Mouse (Mus musculus): ENCODE results near the gene Rasgef1b. TPM values are rescaled to one million over a fixed set of nuclear protein-coding genes. Genes with fewer than 3 reads are reported as not detected.

Rasgef1b gene
- polyA plus RNA-seq, 1 experiment: 8.6 TPM

DNA sequence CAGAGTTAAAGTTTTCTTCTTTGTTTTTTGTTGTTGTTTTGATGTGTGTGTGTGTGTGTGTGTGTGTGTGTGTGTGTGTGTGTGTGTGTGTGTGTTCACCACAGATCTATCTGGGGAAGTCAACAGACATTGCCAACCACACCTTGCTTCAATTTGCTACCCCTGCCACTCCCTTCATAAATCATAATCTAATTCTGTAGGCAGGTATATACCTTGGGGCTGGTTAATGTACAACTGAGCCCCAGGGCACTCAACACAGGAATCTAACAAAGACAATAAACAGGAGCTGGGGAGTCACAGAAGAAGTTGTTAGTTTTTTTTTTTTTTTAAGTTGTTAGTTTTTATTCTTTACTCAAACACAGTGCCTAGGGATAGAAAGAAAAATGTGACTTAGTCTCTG is 403.6 kb downstream of the Rasgef1b start:
- Histone ChIP-seq H3K27ac (ENCODE audit: insufficient read depth, low read depth, low read length) (no peak overlapping the region), H3K4me3 (ENCODE audit: insufficient read depth, low read depth, low read length) (no peak overlapping the region), H3K4me1 (ENCODE audit: control insufficient read depth, insufficient read depth, low read length) (peaks cover 10% of the 10 kb centered on the region; the same call in 1 of the 2 replicates), H3K36me3 (ENCODE audit: control insufficient read depth, insufficient read depth, low read length) (no peaks in the 10 kb centered on the region), H3K27me3 (replicated peaks; ENCODE audit: control insufficient read depth, insufficient read depth, low read length) (no peaks in the 10 kb centered on the region)
- DNase-seq: no peak
- TF ChIP-seq CTCF (conservative IDR thresholded peaks at IDR 0.05; ENCODE audit: insufficient read depth, insufficient read length, low read depth, low read length) (no peak), POLR2A (IDR thresholded peaks at IDR 0.05; ENCODE audit: low read depth, low read length) (no peak)

DNA sequence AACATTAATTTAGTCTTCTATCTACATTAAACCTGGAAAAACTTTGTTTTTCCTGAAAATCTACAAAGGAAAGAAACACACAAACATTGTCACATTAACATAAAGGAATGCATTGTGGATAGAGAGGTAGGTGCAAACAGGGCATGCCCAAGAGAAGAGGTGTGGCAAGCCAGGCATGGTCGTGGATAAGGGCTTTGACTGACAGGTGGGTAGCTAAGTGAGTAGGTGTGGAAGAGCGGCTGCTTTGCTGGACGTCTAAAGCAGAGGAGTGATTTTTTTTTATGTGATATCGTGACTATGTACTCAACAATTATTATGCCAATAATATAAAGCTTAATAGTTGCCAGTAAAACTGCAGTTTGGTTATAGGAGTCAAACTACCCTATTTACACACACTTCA is 408.1 kb downstream of the Rasgef1b start:
- no peaks in the 10 kb centered on the region for H3K27me3 ChIP-seq (replicated peaks; ENCODE audit: control insufficient read depth, insufficient read depth, low read length)
- H3K4me1 ChIP-seq (ENCODE audit: control insufficient read depth, insufficient read depth, low read length): peaks cover 4% of the 10 kb centered on the region; the same call in 1 of the 2 replicates
- H3K4me3 ChIP-seq (ENCODE audit: insufficient read depth, low read depth, low read length): no peak overlapping the region
- DNase-seq: no peak
- WGBS: 74% methylated on average over 4 of the region's 4 CpGs
- TF ChIP-seq CTCF (conservative IDR thresholded peaks at IDR 0.05; ENCODE audit: insufficient read depth, insufficient read length, low read depth, low read length) (no peak), POLR2A (IDR thresholded peaks at IDR 0.05; ENCODE audit: low read depth, low read length) (no peak)
- no peaks in the 10 kb centered on the region for H3K36me3 ChIP-seq (ENCODE audit: control insufficient read depth, insufficient read depth, low read length)
- H3K27ac ChIP-seq (ENCODE audit: insufficient read depth, low read depth, low read length): no peak overlapping the region

DNA sequence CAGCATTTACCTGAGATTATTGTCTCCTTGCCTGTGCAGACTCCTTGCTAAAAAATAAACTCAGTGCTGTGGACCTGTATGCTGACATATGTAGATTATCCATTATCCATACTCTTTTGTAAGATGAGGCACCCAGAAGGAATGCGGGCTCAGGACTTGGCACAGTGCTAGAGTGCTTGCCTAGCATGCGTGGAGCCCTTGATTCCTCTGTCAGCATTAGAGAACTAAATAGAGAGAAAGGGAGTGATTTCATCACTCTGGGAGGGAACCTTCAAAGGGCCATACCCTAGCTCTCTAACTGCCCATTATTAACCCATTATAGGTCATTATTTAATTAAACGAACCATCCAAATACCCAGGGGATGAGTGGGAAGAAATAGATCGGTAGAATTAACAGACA is 430.9 kb downstream of the Rasgef1b start:
- no peak for DNase-seq
- Histone ChIP-seq H3K27ac (ENCODE audit: insufficient read depth, low read depth, low read length) (no peak overlapping the region), H3K4me3 (ENCODE audit: insufficient read depth, low read depth, low read length) (no peak overlapping the region), H3K27me3 (replicated peaks; ENCODE audit: control insufficient read depth, insufficient read depth, low read length) (no peaks in the 10 kb centered on the region), H3K4me1 (ENCODE audit: control insufficient read depth, insufficient read depth, low read length) (no peaks in the 10 kb centered on the region), H3K36me3 (ENCODE audit: control insufficient read depth, insufficient read depth, low read length) (no peaks in the 10 kb centered on the region)
- WGBS: 59% methylated on average over 4 of the region's 4 CpGs
- TF ChIP-seq POLR2A (IDR thresholded peaks at IDR 0.05; ENCODE audit: low read depth, low read length) (no peak), CTCF (conservative IDR thresholded peaks at IDR 0.05; ENCODE audit: insufficient read depth, insufficient read length, low read depth, low read length) (no peak)

DNA sequence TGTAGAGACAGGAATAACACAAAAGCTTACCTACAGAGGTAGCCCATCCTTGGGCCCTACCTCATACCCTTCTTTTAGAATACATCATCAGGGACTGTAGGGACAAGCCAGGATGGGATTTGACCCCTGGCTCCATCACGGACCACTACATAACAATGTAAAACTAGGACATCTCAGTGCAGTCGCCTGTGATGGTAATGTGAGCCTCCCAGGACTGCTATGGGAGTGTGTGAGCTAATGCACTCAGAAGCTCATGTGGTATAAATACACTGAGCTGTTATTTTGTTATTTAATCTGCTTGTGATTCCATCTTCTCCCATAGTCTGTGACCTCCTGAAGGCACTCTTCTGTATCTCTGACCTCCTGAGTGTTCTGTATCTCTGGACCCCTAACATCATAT is 432.5 kb downstream of the Rasgef1b start:
- 66% methylated on average over 2 of the region's 2 CpGs for WGBS
- no peak for TF ChIP-seq POLR2A (IDR thresholded peaks at IDR 0.05; ENCODE audit: low read depth, low read length)
- no peak for TF ChIP-seq CTCF (conservative IDR thresholded peaks at IDR 0.05; ENCODE audit: insufficient read depth, insufficient read length, low read depth, low read length)

DNA sequence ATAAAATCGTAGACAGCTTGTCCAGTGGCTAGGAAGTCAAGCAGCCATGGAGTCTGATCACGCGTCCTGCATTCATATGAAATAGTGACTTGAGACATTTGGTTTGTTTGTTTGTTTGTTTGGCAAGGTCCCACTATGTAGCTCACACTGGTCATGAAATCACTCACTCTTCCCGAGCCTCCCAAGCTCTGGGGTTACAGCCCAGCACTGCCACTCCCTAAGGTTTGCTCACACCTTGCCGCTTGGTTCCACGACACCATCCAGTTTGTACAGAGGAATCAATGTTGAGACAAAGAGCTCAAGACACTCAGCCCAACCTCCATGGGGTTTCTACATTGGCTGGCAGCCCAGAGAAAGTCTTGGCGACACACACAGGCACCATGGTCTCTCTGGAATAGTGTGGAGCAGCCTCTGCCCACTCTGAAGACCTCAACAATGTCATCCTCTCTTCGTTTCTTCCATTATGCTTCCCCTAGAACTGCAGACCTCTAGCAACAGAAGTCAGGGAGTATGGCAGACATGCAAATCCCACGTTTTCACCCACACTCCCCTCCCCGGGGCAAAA is 436.5 kb downstream of the Rasgef1b start:
- 85% methylated on average over 10 of the region's 10 CpGs for WGBS
- H3K4me3 ChIP-seq (ENCODE audit: insufficient read depth, low read depth, low read length): no peak overlapping the region
- TF ChIP-seq POLR2A (IDR thresholded peaks at IDR 0.05; ENCODE audit: low read depth, low read length) (no peak), CTCF (conservative IDR thresholded peaks at IDR 0.05; ENCODE audit: insufficient read depth, insufficient read length, low read depth, low read length) (no peak)
- no peaks in the 10 kb centered on the region for H3K4me1 ChIP-seq (ENCODE audit: control insufficient read depth, insufficient read depth, low read length)
- no peak for DNase-seq
- no peaks in the 10 kb centered on the region for H3K36me3 ChIP-seq (ENCODE audit: control insufficient read depth, insufficient read depth, low read length)
- no peaks in the 10 kb centered on the region for H3K27me3 ChIP-seq (replicated peaks; ENCODE audit: control insufficient read depth, insufficient read depth, low read length)
- no peak overlapping the region for H3K27ac ChIP-seq (ENCODE audit: insufficient read depth, low read depth, low read length)

More for the DNA sequence above, 432.5 kb downstream of the Rasgef1b start:
- no peak for DNase-seq
- no peaks in the 10 kb centered on the region for H3K27me3 ChIP-seq (replicated peaks; ENCODE audit: control insufficient read depth, insufficient read depth, low read length)
- no peak overlapping the region for H3K27ac ChIP-seq (ENCODE audit: insufficient read depth, low read depth, low read length)
- no peaks in the 10 kb centered on the region for H3K4me1 ChIP-seq (ENCODE audit: control insufficient read depth, insufficient read depth, low read length)
- no peak overlapping the region for H3K4me3 ChIP-seq (ENCODE audit: insufficient read depth, low read depth, low read length)
- no peaks in the 10 kb centered on the region for H3K36me3 ChIP-seq (ENCODE audit: control insufficient read depth, insufficient read depth, low read length)

DNA sequence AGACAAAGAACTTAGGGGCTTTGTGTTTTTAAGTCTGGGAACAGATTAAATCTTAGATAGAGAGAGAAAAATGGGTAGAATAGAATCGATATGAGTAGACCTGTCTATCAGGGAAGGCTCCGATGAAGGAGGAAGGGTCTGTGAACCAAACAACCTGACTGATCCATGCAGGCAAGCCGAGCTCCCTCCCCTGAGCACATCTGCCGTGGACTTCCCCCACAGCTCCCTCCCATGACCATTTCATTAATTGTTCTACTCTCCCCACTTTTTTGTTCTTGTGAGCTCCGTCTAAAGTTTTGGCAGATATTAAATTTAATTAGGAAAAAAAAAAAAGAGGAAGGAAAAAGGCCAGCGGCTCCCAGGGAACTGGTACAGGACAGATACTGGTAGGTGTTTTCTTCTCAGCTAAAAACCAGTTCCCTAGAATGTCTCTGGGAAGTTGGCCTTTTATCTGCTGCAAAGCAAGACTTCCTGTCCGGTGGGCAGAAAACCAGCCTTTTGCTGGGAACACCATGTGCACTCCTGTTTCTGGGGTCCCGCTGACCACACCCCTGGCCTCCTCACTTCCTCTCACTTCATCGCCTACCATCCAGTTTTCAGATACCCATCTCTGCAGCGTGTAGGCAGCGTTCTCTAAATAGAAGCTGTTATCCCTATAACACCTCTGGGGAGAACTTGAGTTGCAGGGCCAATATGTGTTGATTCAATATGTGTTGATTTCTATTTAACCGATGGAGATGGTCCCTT is 437.6 kb downstream of the Rasgef1b start:
- H3K4me1 ChIP-seq (ENCODE audit: control insufficient read depth, insufficient read depth, low read length): no peaks in the 10 kb centered on the region
- no peak for DNase-seq
- no peaks in the 10 kb centered on the region for H3K27me3 ChIP-seq (replicated peaks; ENCODE audit: control insufficient read depth, insufficient read depth, low read length)
- H3K27ac ChIP-seq (ENCODE audit: insufficient read depth, low read depth, low read length): no peak overlapping the region
- no peaks in the 10 kb centered on the region for H3K36me3 ChIP-seq (ENCODE audit: control insufficient read depth, insufficient read depth, low read length)
- WGBS: 75% methylated on average over 12 of the region's 12 CpGs
- H3K4me3 ChIP-seq (ENCODE audit: insufficient read depth, low read depth, low read length): no peak overlapping the region
- TF ChIP-seq POLR2A (IDR thresholded peaks at IDR 0.05; ENCODE audit: low read depth, low read length) (no peak), CTCF (conservative IDR thresholded peaks at IDR 0.05; ENCODE audit: insufficient read depth, insufficient read length, low read depth, low read length) (no peak)

DNA sequence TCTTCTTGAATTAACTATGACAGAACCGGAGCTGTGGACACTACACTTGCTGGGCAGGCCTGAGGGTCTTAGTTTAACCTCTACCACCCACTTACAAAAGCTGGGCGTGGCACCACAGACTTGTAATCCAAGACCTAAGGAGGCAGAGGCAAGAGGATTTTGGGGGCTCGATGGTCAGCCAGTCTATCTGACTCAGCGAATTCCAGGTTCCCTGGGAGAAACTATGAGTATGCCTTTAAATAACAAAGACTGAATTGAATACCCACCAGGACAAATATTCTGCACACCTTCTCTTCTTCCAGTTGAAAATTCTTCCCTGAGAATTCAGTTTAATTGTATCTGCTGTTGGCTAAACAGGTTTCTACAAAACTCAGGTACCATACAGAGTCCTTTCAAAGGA is 440.6 kb downstream of the Rasgef1b start:
- no peak for TF ChIP-seq POLR2A (IDR thresholded peaks at IDR 0.05; ENCODE audit: low read depth, low read length)
- TF ChIP-seq CTCF (conservative IDR thresholded peaks at IDR 0.05; ENCODE audit: insufficient read depth, insufficient read length, low read depth, low read length): no peak
- DNase-seq: no peak
- Histone ChIP-seq H3K4me1 (ENCODE audit: control insufficient read depth, insufficient read depth, low read length) (no peaks in the 10 kb centered on the region), H3K36me3 (ENCODE audit: control insufficient read depth, insufficient read depth, low read length) (no peaks in the 10 kb centered on the region), H3K27ac (ENCODE audit: insufficient read depth, low read depth, low read length) (no peak overlapping the region), H3K27me3 (replicated peaks; ENCODE audit: control insufficient read depth, insufficient read depth, low read length) (no peaks in the 10 kb centered on the region), H3K4me3 (ENCODE audit: insufficient read depth, low read depth, low read length) (no peak overlapping the region)
- WGBS: 90% methylated on average over 4 of the region's 4 CpGs
